Mouse (Mus musculus): Measurements from ENCODE around the gene Olfr1396. TPM values are rescaled to one million over a fixed set of nuclear protein-coding genes. Genes with fewer than 3 reads are reported as not detected.

Olfr1396 gene
- 1 to 10 TPM in 3 of 4 experiments, under 1 TPM in 1; 0.72 to 1.3 (median 1.1) TPM for total RNA-seq (2022)

- no peak for DNase-seq (ENCODE audit: low spot score)
These were observed at the start of gene Olfr1396 for GRCm38 (mm10) chr11:49114774-49115173. Olfr1396 (minus strand) TSS chr11:49114874.

DNA sequence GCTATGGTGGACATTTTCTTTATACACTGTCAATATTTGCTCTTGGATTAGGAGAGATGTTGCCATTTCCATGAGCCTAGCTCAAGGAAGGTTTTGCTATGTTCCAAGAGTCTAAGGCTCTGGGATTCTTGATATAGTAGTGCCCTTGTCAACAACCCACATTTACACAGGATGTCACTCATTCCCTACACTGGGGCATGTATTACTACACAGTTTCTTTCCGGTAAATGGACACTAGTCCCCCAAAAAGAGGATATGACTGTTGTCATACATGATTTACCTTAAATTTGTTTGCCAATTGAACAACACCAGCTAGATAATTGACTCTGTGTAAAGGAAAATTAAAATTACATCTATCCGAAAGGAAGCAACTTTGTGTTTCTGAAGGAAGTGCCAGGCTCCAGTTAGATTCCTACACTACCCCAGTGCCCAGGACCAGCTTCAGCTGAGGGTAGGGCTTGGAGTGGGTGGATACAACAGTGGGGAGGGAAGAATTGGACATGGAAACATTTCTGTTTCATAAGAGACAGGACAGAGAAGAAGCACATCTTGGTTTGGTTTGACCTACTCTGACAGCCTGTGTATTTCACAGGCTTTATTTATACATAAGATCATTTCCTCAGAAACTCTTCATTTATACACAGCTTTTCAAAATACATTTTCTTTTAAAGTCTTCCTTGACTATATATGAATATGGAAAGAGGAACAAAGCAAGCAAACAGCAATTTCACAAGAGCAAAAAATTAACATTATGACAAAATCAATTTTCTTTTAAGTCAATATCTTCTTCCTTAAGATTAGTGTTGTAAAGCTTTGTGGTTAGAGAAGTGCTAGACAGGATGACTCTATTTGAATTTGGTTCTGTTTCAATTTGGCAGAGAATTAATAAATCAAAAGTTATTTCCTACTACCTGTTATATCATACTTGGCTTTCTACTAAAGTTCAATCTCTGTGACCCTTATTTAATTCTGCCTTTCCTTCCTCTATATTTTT, 42.4 kb upstream of the Olfr1396 start:
- DNase-seq (ENCODE audit: low spot score): no peak

GRCm38 (mm10) chr11:49154077-49154476, 39.4 kb upstream of the Olfr1396 start, which contains the start of gene Olfr1394:
Olfr1394 (plus strand) TSS chr11:49154377.
- DNase-seq (ENCODE audit: low spot score): no peak

DNA sequence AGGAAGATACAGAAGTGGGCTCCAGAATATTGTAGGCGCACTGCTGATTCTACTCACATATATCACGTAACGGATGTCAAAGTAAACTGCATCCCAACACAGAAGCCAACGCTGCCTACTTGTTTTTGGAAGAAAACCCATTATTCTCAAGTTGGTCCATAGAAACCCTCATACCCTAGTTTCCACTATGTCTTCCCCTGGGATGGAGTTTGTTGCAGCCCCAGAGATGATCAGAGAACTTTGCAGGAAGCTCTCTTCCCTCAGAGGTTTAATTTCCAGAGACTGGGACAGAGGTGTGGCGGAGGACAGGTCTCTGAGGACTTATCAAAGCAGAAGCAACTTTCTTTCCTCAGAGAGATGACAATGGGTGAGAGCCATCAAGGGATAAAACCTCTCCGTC, 27.3 kb upstream of the Olfr1396 start, which contains the start of gene Olfr1395:
TSS of gene Olfr1395 (plus strand) at position 301 of the 400 bp plus-strand sequence.
- no peak for DNase-seq (ENCODE audit: low spot score)

DNA sequence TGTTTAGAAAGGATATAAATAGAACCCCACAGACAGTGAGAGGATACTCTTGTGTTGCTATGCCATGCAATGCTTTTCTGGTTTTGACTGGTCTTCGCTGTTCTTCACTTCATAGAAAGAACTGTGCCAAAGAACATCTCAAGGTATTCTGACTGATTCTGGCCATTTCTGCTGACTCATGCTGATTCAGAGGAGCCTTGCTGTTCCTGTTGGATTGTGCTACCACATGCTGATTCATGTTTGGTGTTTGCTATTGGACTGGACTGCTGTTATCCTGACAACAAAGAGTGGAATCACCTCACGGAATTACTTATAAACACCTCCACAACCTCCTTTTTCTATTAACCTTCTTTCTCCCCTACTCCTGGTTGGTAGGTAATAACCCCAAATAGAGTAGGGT, 9.5 kb upstream of the Olfr1396 start:
- DNase-seq (ENCODE audit: low spot score): no peak

- no peak for DNase-seq (ENCODE audit: low spot score)
These were observed 5.0 kb upstream of the Olfr1396 start for GRCm38 (mm10) chr11:49119635-49120034.

DNA sequence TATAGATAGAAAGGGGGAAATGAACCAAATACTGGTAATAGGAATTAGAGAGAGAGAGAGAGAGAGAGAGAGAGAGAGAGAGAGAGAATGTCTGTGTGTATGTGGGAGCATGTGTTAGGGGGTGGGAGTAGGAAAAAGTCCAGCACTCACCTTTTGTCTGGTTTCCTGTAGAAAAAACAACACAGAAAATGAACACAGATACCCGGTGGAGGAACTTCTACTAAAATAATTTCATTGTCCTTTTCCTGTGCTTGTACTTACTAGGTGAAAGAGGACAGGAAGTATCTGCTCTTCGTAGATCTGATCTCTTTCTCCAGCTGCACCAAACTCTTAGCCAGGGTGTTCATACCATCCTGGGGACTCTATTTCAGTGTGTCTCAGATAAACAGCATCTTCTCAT, 516 bp downstream of the Olfr1396 start:
- no peak for DNase-seq (ENCODE audit: low spot score)

DNA sequence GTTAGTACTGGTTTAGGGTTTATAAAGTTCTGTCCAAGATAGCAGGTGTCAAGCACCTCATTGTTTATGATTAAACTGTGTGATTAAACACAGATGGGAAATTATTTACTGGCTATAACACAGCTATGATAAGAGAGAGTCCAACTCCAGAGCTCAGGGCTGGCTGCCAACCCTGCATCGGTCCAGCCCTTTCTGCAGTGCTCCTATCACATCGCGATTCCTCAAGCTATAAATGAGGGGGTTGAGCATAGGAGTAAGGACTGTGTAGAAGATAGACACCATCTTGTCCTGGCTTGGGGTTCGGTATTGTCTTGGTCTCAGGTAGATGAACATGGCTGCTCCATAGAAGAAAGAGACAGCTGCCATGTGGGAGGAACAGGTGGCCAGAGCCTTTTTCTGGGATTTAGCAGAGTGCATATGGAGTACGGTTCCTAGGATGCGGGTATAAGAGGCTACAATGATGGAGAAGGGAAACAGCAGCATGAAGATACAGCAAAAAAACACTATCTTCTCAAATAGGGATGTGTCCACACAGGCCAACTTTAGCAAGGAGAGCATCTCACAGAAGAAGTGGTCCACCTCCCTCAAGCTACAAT, 2.0 kb downstream of the Olfr1396 start:
- DNase-seq (ENCODE audit: low spot score): no peak

DNA sequence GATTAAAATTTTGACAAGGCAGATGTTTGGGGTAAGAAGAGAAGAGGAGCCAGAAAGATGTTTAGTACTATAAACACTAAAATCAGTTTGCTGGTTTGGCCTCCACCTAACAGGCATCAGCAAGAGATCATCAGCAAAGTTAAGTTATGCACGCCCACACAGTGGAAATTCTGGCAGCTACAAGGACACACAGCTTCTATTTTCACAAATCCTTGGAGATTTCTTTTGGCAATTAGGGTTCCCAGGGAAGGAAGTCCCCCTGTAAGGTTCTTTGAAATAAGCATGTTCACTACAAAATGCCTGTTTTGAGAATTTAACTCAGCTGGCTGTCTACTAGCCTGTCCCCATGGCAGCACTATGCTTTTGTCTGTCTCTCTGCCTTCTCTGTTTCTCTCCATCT, 3.7 kb downstream of the Olfr1396 start:
- no peak for DNase-seq (ENCODE audit: low spot score)

- DNase-seq (ENCODE audit: low spot score): no peak
These were observed 5.8 kb downstream of the Olfr1396 start for GRCm38 (mm10) chr11:49108833-49109232.

DNA sequence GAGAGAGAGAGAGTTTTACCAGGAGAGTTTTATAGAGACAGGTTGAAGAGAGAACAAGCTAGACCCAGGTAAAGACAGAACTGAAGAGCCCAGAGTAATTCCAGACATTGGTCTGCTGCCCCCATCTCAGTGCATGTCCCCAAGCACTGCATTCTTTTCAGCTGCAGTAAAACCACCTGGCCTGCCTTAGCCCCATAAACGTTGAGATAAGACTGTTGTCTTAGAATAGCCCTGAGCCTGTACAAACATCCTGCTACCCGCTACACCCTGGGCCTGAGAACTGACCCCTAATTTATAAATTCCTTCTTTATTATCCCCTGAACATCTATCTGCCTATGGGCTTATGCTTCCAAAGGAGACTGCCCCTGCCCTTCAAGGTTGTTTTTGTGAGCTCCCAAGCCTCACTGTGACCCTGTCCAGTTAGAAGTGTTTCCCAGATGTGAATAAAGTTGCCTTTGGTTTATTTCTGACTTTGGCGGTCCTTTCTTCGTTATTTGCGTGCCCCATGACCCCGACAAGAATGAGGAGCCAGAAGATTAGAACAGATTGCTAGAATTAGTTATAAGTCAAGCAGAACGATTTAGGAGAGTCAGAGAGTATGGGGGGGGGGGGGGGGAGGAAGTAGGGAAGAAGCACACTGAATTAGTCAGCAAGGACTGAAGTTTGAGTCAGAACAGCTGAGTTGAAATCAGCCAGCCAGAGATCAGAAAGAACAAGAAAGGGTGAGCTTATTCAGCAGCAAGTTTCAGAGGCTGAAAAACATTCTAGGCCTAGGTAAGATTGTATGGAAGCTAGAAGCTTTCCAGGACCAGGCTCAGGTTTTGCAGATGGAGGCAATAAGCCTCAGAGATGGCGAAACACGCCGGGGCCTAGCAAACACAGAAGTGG, 6.8 kb downstream of the Olfr1396 start:
- DNase-seq (ENCODE audit: low spot score): no peak

- DNase-seq (ENCODE audit: low spot score): no peak
These were observed 8.9 kb downstream of the Olfr1396 start for GRCm38 (mm10) chr11:49105752-49106151.

GRCm38 (mm10) chr11:49103047-49103693, 11.5 kb downstream of the Olfr1396 start:
- peak; percentile 91 for DNase-seq (ENCODE audit: low spot score)

- no peak for DNase-seq (ENCODE audit: low spot score)
These were observed 13.2 kb downstream of the Olfr1396 start for GRCm38 (mm10) chr11:49101500-49101899.

- no peak for DNase-seq (ENCODE audit: low spot score)
These were observed 14.3 kb downstream of the Olfr1396 start for GRCm38 (mm10) chr11:49100409-49100808.

DNA sequence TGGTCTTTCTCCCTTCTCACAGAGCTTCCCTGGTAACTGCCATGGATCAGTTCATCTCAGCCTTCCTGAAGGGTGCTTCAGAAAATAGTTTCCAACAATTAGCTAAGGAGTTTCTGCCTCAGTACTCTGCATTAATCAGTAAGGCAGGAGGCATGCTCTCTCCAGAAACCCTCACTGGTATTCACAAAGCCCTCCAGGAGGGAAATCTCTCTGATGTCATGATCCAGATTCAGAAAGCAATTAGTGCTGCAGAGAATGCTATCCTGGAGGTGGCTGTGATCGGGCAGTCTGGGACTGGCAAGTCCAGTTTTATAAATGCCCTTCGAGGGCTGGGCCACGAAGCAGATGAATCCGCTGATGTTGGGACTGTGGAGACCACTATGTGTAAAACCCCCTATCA, 19.3 kb downstream of the Olfr1396 start:
- no peak for DNase-seq (ENCODE audit: low spot score)

GRCm38 (mm10) chr11:49093861-49094660, 20.6 kb downstream of the Olfr1396 start:
- DNase-seq (ENCODE audit: low spot score): no peak

DNA sequence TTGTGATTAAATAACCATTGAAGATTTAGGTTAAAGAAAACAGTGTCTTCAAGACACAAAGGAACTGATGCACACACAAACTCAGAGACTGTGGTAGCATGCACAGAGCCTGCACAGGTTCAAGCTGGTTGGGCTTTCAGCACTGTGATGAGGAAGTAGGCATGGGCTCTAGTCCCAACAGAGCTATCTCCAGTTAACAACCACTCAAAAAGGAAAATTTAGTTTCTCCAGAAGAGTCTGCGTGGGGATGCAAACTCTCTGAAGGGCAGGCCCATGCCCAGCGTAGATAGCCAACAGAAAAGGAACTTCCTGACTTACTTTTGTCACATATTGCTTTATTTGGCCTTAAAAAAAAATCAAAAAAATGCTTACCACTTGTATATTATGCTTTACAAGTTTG, 21.9 kb downstream of the Olfr1396 start:
- DNase-seq (ENCODE audit: low spot score): no peak

DNA sequence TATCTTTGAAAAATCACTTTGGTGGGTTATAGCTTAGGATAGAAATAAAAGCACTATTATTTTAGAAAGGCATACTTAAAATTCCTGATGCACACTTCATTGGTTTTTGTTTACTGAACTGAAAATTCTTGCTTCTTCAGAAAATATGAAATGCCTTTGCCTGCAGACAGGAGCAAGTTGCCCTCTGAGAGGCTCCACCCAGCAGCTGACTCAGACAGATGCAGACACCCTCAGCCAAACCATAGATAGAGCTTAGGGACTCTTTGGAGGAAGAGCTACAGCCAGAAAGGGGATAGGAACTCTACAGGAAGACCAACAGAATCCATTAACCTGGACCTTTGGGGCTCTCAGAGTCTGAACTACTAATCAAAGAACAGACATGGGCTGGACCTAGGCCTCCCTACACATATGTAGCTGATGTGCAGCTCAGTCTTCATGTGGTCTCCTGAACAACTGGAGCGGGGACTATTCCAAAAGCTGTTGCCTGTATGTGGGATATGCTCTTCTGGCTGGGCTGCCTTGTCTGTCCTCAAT, 22.6 kb downstream of the Olfr1396 start:
- DNase-seq (ENCODE audit: low spot score): no peak

DNA sequence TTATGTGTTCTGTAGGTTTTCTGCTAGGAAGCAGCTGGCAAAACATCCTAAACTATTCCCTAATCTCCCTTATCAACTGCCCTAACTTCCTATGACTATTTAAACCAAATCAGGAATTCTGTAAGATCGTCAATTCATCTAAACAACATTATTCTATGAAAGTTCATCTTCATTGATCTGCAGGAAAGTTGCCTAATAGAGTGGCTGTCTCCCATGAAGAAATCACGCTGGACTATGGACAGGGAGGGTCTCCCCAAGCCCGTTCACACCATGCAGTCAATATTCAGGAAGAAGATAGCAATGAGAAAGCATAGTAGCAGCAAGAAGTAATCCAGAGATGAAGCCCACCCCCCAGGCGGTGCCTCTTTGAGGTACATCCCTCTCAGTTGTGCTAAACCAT, 23.5 kb downstream of the Olfr1396 start:
- no peak for DNase-seq (ENCODE audit: low spot score)
